Mouse (Mus musculus): ENCODE measurements at regions not wholly inside any gene's neighbourhood (a gene's known extent, or its start where the extent isn't known, plus 50 kb on each side); places are given as distances from the start of the nearest gene placed in this dataset.
A peak's percentile ranks its signal among the peaks of the same experiment; 100 is the strongest.

DNA sequence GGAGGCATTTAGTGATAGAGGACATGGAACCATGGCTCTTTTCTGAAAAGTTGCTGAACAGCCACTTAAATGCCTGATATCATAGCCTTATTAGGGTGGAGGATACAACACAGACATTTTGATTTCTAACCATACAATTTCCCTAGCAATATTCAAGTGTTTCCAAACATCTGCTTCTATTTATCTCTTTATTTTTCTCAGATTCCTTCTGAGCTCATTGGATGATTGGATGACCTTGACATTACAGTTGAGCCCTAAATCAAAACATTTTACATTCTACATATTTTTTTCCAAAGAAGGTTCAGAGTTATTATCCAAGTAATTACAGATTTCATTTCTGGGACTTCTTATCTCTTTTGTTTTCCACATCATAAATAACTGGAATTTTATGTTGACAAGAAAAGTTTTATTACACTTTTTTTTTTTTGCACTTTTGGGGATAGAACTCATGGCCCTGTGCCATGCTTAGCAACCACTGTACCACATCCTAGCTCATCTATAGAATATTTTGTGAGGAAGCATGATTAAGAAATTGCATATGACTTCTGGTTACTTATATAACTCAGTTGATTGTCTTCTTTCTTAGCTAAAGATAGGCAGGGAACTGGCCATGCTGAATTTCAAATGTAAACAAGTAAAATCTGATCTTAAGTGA lies 309.6 kb upstream of the Thbs1 start:
- Histone ChIP-seq H3K4me2 (replicated peaks; ENCODE audit: low read depth) (no peak overlapping the region), H3K27me3 (ENCODE audit: control insufficient read depth, insufficient read depth, low read length) (no peaks in the 10 kb centered on the region), H3K9ac (ENCODE audit: low read length) (no peak overlapping the region), H3K9me3 (ENCODE audit: control insufficient read depth, low read length) (no peaks in the 10 kb centered on the region), H3K4me3 (ENCODE audit: low read depth, low read length) (no peak overlapping the region), H3K36me3 (ENCODE audit: control insufficient read depth, insufficient read depth, low read length) (no peaks in the 10 kb centered on the region), H3K4me1 (replicated peaks; ENCODE audit: control insufficient read depth, insufficient read depth) (no peaks in the 10 kb centered on the region), H3K27ac (replicated peaks) (no peak overlapping the region)
- no peak for TF ChIP-seq CTCF (IDR thresholded peaks at IDR 0.05; ENCODE audit: low read depth)
- no peak for ATAC-seq (ENCODE audit: low FRiP score, low TSS enrichment)
- DNase-seq (ENCODE audit: low spot score) = no peak

DNA sequence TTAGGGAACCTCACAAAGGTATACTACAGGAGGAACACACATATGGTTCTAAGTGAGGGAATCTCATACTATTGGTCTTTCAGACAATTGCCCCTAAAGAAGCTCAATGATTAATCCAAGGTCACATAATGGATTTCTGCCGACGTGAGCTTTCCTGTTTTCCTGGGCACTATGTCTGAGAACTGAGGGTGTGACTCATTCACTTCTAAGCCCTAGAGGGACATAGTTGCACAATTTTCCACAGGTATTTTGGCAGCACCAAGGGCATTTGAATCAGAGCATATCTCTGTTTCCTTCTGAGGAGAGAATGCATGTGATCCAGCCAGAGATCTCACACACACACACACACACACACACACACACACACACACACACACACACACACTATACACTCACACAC lies 309.0 kb upstream of the Thbs1 start:
- no peak overlapping the region for H3K9ac ChIP-seq (ENCODE audit: low read length)
- no peaks in the 10 kb centered on the region for H3K36me3 ChIP-seq (ENCODE audit: control insufficient read depth, insufficient read depth, low read length)
- TF ChIP-seq EP300 (optimal IDR thresholded peaks at IDR 0.05) (no peak), CTCF (IDR thresholded peaks at IDR 0.05; ENCODE audit: low read depth) (no peak)
- no peak overlapping the region for H3K4me2 ChIP-seq (replicated peaks; ENCODE audit: low read depth)
- no peak overlapping the region for H3K27ac ChIP-seq (replicated peaks)
- H3K4me1 ChIP-seq (replicated peaks; ENCODE audit: control insufficient read depth, insufficient read depth) = no peaks in the 10 kb centered on the region
- 29% methylated on average over 2 of the region's 2 CpGs for WGBS
- no peaks in the 10 kb centered on the region for H3K9me3 ChIP-seq (ENCODE audit: control insufficient read depth, low read length)
- ATAC-seq (ENCODE audit: low FRiP score, low TSS enrichment) (peak; percentile 69), DNase-seq (ENCODE audit: low spot score) (no peak)
- H3K27me3 ChIP-seq (ENCODE audit: control insufficient read depth, insufficient read depth, low read length) = no peaks in the 10 kb centered on the region
- no peak overlapping the region for H3K4me3 ChIP-seq (ENCODE audit: low read depth, low read length)

DNA sequence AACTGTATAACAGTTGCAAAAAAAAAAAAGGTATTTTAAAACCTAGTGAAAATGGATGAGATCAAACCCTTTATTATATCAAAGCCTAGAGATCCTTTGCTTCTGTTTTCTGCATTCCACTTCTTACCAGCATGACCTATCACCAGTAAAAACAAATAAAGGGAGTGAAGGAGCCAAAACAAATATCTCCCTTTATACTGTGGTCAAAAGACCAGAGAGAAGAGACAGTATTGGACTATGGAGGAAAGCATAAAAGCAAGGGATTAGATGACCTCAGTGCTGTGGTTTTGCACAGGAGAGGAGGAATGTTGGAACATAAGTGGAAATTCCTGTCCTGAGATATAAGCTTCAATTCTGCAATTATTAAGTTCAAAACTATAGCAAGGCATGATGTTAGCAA lies 307.0 kb upstream of the Thbs1 start:
- H3K4me3 ChIP-seq (ENCODE audit: low read depth, low read length) = no peak overlapping the region
- H3K27me3 ChIP-seq (ENCODE audit: control insufficient read depth, insufficient read depth, low read length) = no peaks in the 10 kb centered on the region
- no peak overlapping the region for H3K27ac ChIP-seq (replicated peaks)
- no peak for DNase-seq (ENCODE audit: low spot score)
- H3K36me3 ChIP-seq (ENCODE audit: control insufficient read depth, insufficient read depth, low read length) = no peaks in the 10 kb centered on the region
- no peak for TF ChIP-seq EP300 (optimal IDR thresholded peaks at IDR 0.05)
- TF ChIP-seq CTCF (IDR thresholded peaks at IDR 0.05; ENCODE audit: low read depth) = no peak
- H3K9me3 ChIP-seq (ENCODE audit: control insufficient read depth, low read length) = no peaks in the 10 kb centered on the region
- no peak overlapping the region for H3K4me2 ChIP-seq (replicated peaks; ENCODE audit: low read depth)
- no peak for ATAC-seq (ENCODE audit: low FRiP score, low TSS enrichment)
- no peaks in the 10 kb centered on the region for H3K4me1 ChIP-seq (replicated peaks; ENCODE audit: control insufficient read depth, insufficient read depth)
- H3K9ac ChIP-seq (ENCODE audit: low read length) = no peak overlapping the region

DNA sequence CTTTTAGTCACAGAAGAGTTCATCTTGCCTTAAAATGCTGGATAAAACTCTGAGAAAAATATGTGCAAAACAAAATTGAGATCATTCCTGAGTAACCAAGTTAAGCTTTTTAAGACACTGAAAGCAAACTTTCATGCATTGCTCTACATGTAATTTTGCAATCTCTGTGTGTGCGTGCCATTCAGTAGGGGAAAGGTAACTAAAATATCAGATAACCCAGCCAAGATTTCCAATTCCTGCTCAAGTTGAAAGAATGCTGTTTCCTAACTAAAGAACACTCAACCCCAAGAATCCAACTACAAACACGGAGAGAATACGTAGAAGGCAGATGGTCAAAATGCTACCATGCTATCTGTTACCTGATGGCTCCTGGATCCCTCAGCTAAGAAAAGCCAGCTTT lies 304.6 kb upstream of the Thbs1 start:
- Histone ChIP-seq H3K9ac (ENCODE audit: low read length) (no peak overlapping the region), H3K27me3 (ENCODE audit: control insufficient read depth, insufficient read depth, low read length) (no peaks in the 10 kb centered on the region), H3K9me3 (ENCODE audit: control insufficient read depth, low read length) (no peaks in the 10 kb centered on the region), H3K4me2 (replicated peaks; ENCODE audit: low read depth) (no peak overlapping the region), H3K36me3 (ENCODE audit: control insufficient read depth, insufficient read depth, low read length) (no peaks in the 10 kb centered on the region), H3K4me1 (replicated peaks; ENCODE audit: control insufficient read depth, insufficient read depth) (no peaks in the 10 kb centered on the region), H3K27ac (replicated peaks) (no peak overlapping the region), H3K4me3 (ENCODE audit: low read depth, low read length) (no peak overlapping the region)
- ATAC-seq (ENCODE audit: low FRiP score, low TSS enrichment) (no peak), DNase-seq (ENCODE audit: low spot score) (no peak)
- 61% methylated on average over 3 of the region's 3 CpGs for WGBS
- TF ChIP-seq CTCF (IDR thresholded peaks at IDR 0.05; ENCODE audit: low read depth) = no peak
- TF ChIP-seq EP300 (optimal IDR thresholded peaks at IDR 0.05) = no peak

DNA sequence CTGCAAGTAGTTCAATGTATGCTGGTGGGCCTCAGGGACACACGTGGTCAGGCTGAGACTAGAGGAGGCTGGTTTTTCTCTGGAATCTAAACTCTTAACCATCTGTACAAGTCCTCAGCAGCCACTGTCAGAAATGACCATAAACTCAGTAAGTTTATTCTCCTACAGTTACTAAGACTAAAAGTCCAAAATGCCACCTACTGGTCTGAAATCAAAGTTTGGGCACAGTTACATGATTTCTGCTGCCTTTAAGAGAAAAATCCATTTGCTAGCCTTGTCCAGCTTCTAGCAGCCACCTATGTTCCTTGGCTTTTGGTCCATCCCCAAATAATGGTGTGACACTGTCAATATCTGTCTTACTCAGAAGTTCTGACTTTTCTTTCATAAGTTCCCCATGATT lies 300.2 kb upstream of the Thbs1 start:
- Histone ChIP-seq H3K27ac (replicated peaks) (no peak overlapping the region), H3K4me2 (replicated peaks; ENCODE audit: low read depth) (no peak overlapping the region), H3K4me3 (ENCODE audit: low read depth, low read length) (no peak overlapping the region), H3K9me3 (ENCODE audit: control insufficient read depth, low read length) (no peaks in the 10 kb centered on the region), H3K9ac (ENCODE audit: low read length) (no peak overlapping the region), H3K36me3 (ENCODE audit: control insufficient read depth, insufficient read depth, low read length) (no peaks in the 10 kb centered on the region), H3K27me3 (ENCODE audit: control insufficient read depth, insufficient read depth, low read length) (no peaks in the 10 kb centered on the region), H3K4me1 (replicated peaks; ENCODE audit: control insufficient read depth, insufficient read depth) (no peaks in the 10 kb centered on the region)
- ATAC-seq (ENCODE audit: low FRiP score, low TSS enrichment) (no peak), DNase-seq (ENCODE audit: low spot score) (no peak)
- 17% methylated on average over 1 of the region's 1 CpGs for WGBS
- TF ChIP-seq EP300 (optimal IDR thresholded peaks at IDR 0.05) = no peak
- TF ChIP-seq CTCF (IDR thresholded peaks at IDR 0.05; ENCODE audit: low read depth) = no peak

DNA sequence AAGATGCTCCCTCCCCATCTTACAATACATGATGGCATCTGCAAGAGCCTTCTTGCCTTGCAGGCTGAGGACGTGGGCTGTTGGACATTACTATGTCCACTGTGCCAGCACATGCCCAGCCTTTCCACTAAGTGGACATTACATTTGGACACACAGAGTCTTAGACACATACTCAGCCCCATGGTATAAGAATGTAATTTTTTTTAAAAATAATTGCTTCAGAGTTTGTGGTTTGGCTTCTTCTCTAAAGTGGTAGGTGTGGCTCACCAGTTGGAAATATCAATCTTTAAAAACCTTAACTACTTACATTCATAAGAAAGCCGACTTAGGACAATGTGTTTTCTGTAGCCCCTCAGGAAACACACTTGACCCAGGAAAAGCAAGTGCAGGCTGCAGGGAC lies 299.7 kb upstream of the Thbs1 start:
- H3K9me3 ChIP-seq (ENCODE audit: control insufficient read depth, low read length) = no peaks in the 10 kb centered on the region
- 82% methylated on average over 2 of the region's 2 CpGs for WGBS
- no peaks in the 10 kb centered on the region for H3K4me1 ChIP-seq (replicated peaks; ENCODE audit: control insufficient read depth, insufficient read depth)
- no peak for TF ChIP-seq EP300 (optimal IDR thresholded peaks at IDR 0.05)
- no peak for TF ChIP-seq CTCF (IDR thresholded peaks at IDR 0.05; ENCODE audit: low read depth)
- no peaks in the 10 kb centered on the region for H3K36me3 ChIP-seq (ENCODE audit: control insufficient read depth, insufficient read depth, low read length)
- H3K27me3 ChIP-seq (ENCODE audit: control insufficient read depth, insufficient read depth, low read length) = no peaks in the 10 kb centered on the region
- H3K27ac ChIP-seq (replicated peaks) = no peak overlapping the region
- ATAC-seq (ENCODE audit: low FRiP score, low TSS enrichment) (no peak), DNase-seq (ENCODE audit: low spot score) (no peak)
- H3K9ac ChIP-seq (ENCODE audit: low read length) = no peak overlapping the region
- no peak overlapping the region for H3K4me3 ChIP-seq (ENCODE audit: low read depth, low read length)
- H3K4me2 ChIP-seq (replicated peaks; ENCODE audit: low read depth) = no peak overlapping the region

All from stomach, postnatal 0 days (tissue).